Mouse (Mus musculus): ENCODE measurements around the gene Rpl24. TPM values are rescaled to one million over a fixed set of nuclear protein-coding genes. Genes with fewer than 3 reads are reported as not detected.
A peak's percentile ranks its signal among the peaks of the same experiment; 100 is the strongest.

Rpl24 gene
- polyA plus RNA-seq, 1 experiment = 1,858 TPM

- no peak overlapping the region for H3ac ChIP-seq (ENCODE audit: control insufficient read depth, insufficient read length)
- H3K4me2 ChIP-seq (ENCODE audit: low read depth) = peak overlapping the region; percentile 77
- H3K27me3 ChIP-seq (ENCODE audit: control insufficient read depth, insufficient read depth, insufficient read length) = no peaks in the 10 kb centered on the region
- H3K36me3 ChIP-seq (ENCODE audit: control insufficient read depth, insufficient read depth) = peaks cover 34% of the 10 kb centered on the region
- H3K4me3 ChIP-seq = no peak overlapping the region
- TF ChIP-seq POLR2A (IDR thresholded peaks at IDR 0.05; ENCODE audit: insufficient read length, low read depth) (no peak), MAX (IDR thresholded peaks at IDR 0.05; ENCODE audit: low read depth) (peak; percentile 40), MYOG (IDR thresholded peaks at IDR 0.05; ENCODE audit: control insufficient read depth in 1 of 3, insufficient read depth in 1 of 3, insufficient read length in 2 of 3, low read depth in 2 of 3) (peak in 1 of 3 experiments; percentile 21), CEBPB (IDR thresholded peaks at IDR 0.05; ENCODE audit: insufficient read depth, poor library complexity, severe bottlenecking) (0 out of 2 replicates have a peak, but pooled peaks have one; percentile 21)
- peaks cover 62% of the 10 kb centered on the region for H3K79me2 ChIP-seq (ENCODE audit: control insufficient read depth, insufficient read depth)
Observed at GRCm38 (mm10) chr16:55971735-55972615, 5.9 kb downstream of the Rpl24 start.

- Histone ChIP-seq H3K27me3 (ENCODE audit: control insufficient read depth, insufficient read depth, insufficient read length) (no peaks in the 10 kb centered on the region), H3ac (ENCODE audit: control insufficient read depth, insufficient read length) (no peak overlapping the region), H3K4me2 (ENCODE audit: low read depth) (peak overlapping the region; percentile 77), H3K79me2 (ENCODE audit: control insufficient read depth, insufficient read depth) (peaks cover 62% of the 10 kb centered on the region), H3K36me3 (ENCODE audit: control insufficient read depth, insufficient read depth) (peaks cover 26% of the 10 kb centered on the region), H3K4me3 (peak overlapping the region; percentile 49)
- no peak for TF ChIP-seq TCF3 (IDR thresholded peaks at IDR 0.05; ENCODE audit: insufficient read length, low read depth)
- TF ChIP-seq POLR2A (IDR thresholded peaks at IDR 0.05; ENCODE audit: insufficient read length, low read depth) = no peak
- TF ChIP-seq POLR2AphosphoS2 (IDR thresholded peaks at IDR 0.05; ENCODE audit: insufficient read length, low read depth) = peak; percentile 68
Observed at GRCm38 (mm10) chr16:55972626-55973201, 6.6 kb downstream of the Rpl24 start.

GRCm38 (mm10) chr16:55973431-55974255, 7.6 kb downstream of the Rpl24 start, which contains the start of gene Zbtb11:
TSS of gene Zbtb11 (plus strand) at chr16:55973883.
- Histone ChIP-seq H3ac (ENCODE audit: control insufficient read depth, insufficient read length) (peak within 1 kb of the TSS; percentile 81), H3K27me3 (ENCODE audit: control insufficient read depth, insufficient read depth, insufficient read length) (no peaks in the 10 kb centered on the region), H3K4me2 (ENCODE audit: low read depth) (peak within 1 kb of the TSS; percentile 93), H3K4me3 (peak within 1 kb of the TSS; percentile 49), H3K36me3 (ENCODE audit: control insufficient read depth, insufficient read depth) (peaks cover 24% of the 10 kb centered on the region), H3K79me2 (ENCODE audit: control insufficient read depth, insufficient read depth) (peaks cover 62% of the 10 kb centered on the region)
- TF ChIP-seq TCF3 (IDR thresholded peaks at IDR 0.05; ENCODE audit: insufficient read length, low read depth) (no peak), CEBPB (IDR thresholded peaks at IDR 0.05; ENCODE audit: insufficient read depth, poor library complexity, severe bottlenecking) (no peak), MYOG (IDR thresholded peaks at IDR 0.05; ENCODE audit: control insufficient read depth in 1 of 3, insufficient read depth in 1 of 3, insufficient read length in 2 of 3, low read depth in 2 of 3) (peak in 1 of 3 experiments; percentile 2), REST (IDR thresholded peaks at IDR 0.05; ENCODE audit: insufficient read depth, insufficient read length) (no peak), MYOD1 (IDR thresholded peaks at IDR 0.05; ENCODE audit: control insufficient read depth in 1 of 3, insufficient read length in 2 of 3, low read depth in 2 of 3) (peak in 1 of 3 experiments; percentile 38), POLR2AphosphoS2 (IDR thresholded peaks at IDR 0.05; ENCODE audit: insufficient read length, low read depth) (peak; percentile 100), USF1 (IDR thresholded peaks at IDR 0.05; ENCODE audit: low read depth) (peak; percentile 30), POLR2A (IDR thresholded peaks at IDR 0.05; ENCODE audit: insufficient read length, low read depth) (peak; percentile 81), TCF12 (IDR thresholded peaks at IDR 0.05; ENCODE audit: insufficient read depth, poor library complexity, severe bottlenecking) (no peak), MAX (IDR thresholded peaks at IDR 0.05; ENCODE audit: low read depth) (no peak), E2F4 (IDR thresholded peaks at IDR 0.05; ENCODE audit: insufficient read depth) (no peak), SRF (IDR thresholded peaks at IDR 0.05; ENCODE audit: control insufficient read depth, insufficient read length, low read depth) (peak; percentile 58)

- TF ChIP-seq MYOD1 (IDR thresholded peaks at IDR 0.05; ENCODE audit: control insufficient read depth in 1 of 3, insufficient read length in 2 of 3, low read depth in 2 of 3) (peak in 1 of 3 experiments; percentile 23), MAX (IDR thresholded peaks at IDR 0.05; ENCODE audit: low read depth) (no peak), POLR2A (IDR thresholded peaks at IDR 0.05; ENCODE audit: insufficient read length, low read depth) (peak; percentile 83), USF1 (IDR thresholded peaks at IDR 0.05; ENCODE audit: low read depth) (no peak), REST (IDR thresholded peaks at IDR 0.05; ENCODE audit: insufficient read depth, insufficient read length) (no peak), E2F4 (IDR thresholded peaks at IDR 0.05; ENCODE audit: insufficient read depth) (no peak), TCF3 (IDR thresholded peaks at IDR 0.05; ENCODE audit: insufficient read length, low read depth) (no peak), SRF (IDR thresholded peaks at IDR 0.05; ENCODE audit: control insufficient read depth, insufficient read length, low read depth) (no peak), POLR2AphosphoS2 (IDR thresholded peaks at IDR 0.05; ENCODE audit: insufficient read length, low read depth) (peak; percentile 71)
- peaks cover 23% of the 10 kb centered on the region for H3K36me3 ChIP-seq (ENCODE audit: control insufficient read depth, insufficient read depth)
Observed at GRCm38 (mm10) chr16:55974256-55974902, 8.3 kb downstream of the Rpl24 start.

More at GRCm38 (mm10) chr16:55974256-55974902, 8.3 kb downstream of the Rpl24 start:
- Histone ChIP-seq H3K27me3 (ENCODE audit: control insufficient read depth, insufficient read depth, insufficient read length) (no peaks in the 10 kb centered on the region), H3K4me2 (ENCODE audit: low read depth) (peak overlapping the region; percentile 93), H3K79me2 (ENCODE audit: control insufficient read depth, insufficient read depth) (peaks cover 64% of the 10 kb centered on the region), H3ac (ENCODE audit: control insufficient read depth, insufficient read length) (peak overlapping the region; percentile 81), H3K4me3 (peak overlapping the region; percentile 49)
